Mouse (Mus musculus) embryonic facial prominence, embryonic 10.5 days (tissue): ENCODE results near the gene Fnbp1. TPM values are rescaled to one million over a fixed set of nuclear protein-coding genes. Genes with fewer than 3 reads are reported as not detected.

ENCODE experiments used
- DNase-seq: peaks from one replicate; pipeline ENCODE4 v3.0.0-alpha.2; 2017; ENCODE audit warnings: low spot score
- H3K27ac ChIP-seq: fragments of 300-500 bp; sonication (generic); replicated peaks from 2 replicates; pipeline ENCODE4 v1.5.1; 2016; ENCODE audit warnings: mild to moderate bottlenecking
- H3K27me3 ChIP-seq: fragments of 300-500 bp; sonication (generic); replicated peaks from 2 replicates; pipeline ENCODE4 v1.6.1; 2016; ENCODE audit warnings: low read depth, mild to moderate bottlenecking; ENCODE audit not compliant: poor library complexity, severe bottlenecking
- H3K36me3 ChIP-seq: fragments of 300-500 bp; sonication (generic); replicated peaks from 2 replicates; pipeline ENCODE4 v1.6.1; 2016; ENCODE audit warnings: mild to moderate bottlenecking, moderate library complexity
- H3K4me1 ChIP-seq: fragments of 300-500 bp; sonication (generic); 2 replicates; pipeline ENCODE4 v1.6.1; 2016
- H3K4me3 ChIP-seq: fragments of 300-500 bp; sonication (generic); 2 replicates; pipeline ENCODE4 v1.5.1; 2016; ENCODE audit warnings: mild to moderate bottlenecking, moderate library complexity
- H3K9me3 ChIP-seq: fragments of 300-500 bp; sonication (generic); 2 replicates; pipeline ENCODE4 v1.6.1; 2016; ENCODE audit warnings: mild to moderate bottlenecking
- WGBS: fragments of 180-500 bp; shearing (Covaris S2); methylation state at CpG from one replicate; pipeline ENCODE4 v1.1.7; 2016; 5-methylcytosine and 5-hydroxymethylcytosine counted together
- polyA plus RNA-seq: library from polyadenylated mRNA; unstranded; fragments of >200 nt; fragmentation: Nextera tagmentation; extraction: Ambion mirVana; gene quantifications from 2 replicates; pipeline ENCODE4 v1.2.1, GENCODE M21; 2016

Fnbp1 gene
- polyA plus RNA-seq, 1 experiment from 2014 or later, result 17.0 TPM

GRCm38 (mm10) chr2:31084169-31084850, 57.5 kb downstream of the Fnbp1 start:
- Histone ChIP-seq H3K4me1 (peaks cover 42% of the 10 kb centered on the region), H3K9me3 (peaks cover 7% of the 10 kb centered on the region; the same call in 1 of the 2 replicates), H3K4me3 (no peak overlapping the region), H3K36me3 (peaks cover 37% of the 10 kb centered on the region), H3K27ac (no peak overlapping the region), H3K27me3 (no peaks in the 10 kb centered on the region)
- DNase-seq, result no peak
- 94% methylated on average over 9 of the region's 9 CpGs for WGBS

- Histone ChIP-seq H3K9me3 (peaks cover 7% of the 10 kb centered on the region; the same call in 1 of the 2 replicates), H3K27me3 (no peaks in the 10 kb centered on the region), H3K27ac (no peak overlapping the region), H3K4me1 (peaks cover 33% of the 10 kb centered on the region), H3K36me3 (peaks cover 37% of the 10 kb centered on the region), H3K4me3 (no peak overlapping the region)
- WGBS, result 95% methylated on average over 8 of the region's 8 CpGs
- DNase-seq, result no peak
Measured at GRCm38 (mm10) chr2:31083372-31083771, 58.4 kb downstream of the Fnbp1 start.

- Histone ChIP-seq H3K9me3 (peaks cover 7% of the 10 kb centered on the region; the same call in 1 of the 2 replicates), H3K36me3 (peaks cover 41% of the 10 kb centered on the region), H3K27ac (no peak overlapping the region), H3K4me3 (no peak overlapping the region), H3K27me3 (no peaks in the 10 kb centered on the region), H3K4me1 (peaks cover 25% of the 10 kb centered on the region)
- DNase-seq, result no peak
- 88% methylated on average over 17 of the region's 17 CpGs for WGBS
Measured at GRCm38 (mm10) chr2:31082639-31083038, 59.2 kb downstream of the Fnbp1 start.

GRCm38 (mm10) chr2:31081349-31081748, 60.5 kb downstream of the Fnbp1 start:
- 66% methylated on average over 4 of the region's 4 CpGs for WGBS

GRCm38 (mm10) chr2:31079117-31079516, 62.7 kb downstream of the Fnbp1 start:
- H3K36me3 ChIP-seq, result peaks cover 42% of the 10 kb centered on the region
- no peak overlapping the region for H3K27ac ChIP-seq
- no peak overlapping the region for H3K4me3 ChIP-seq
- peaks cover 4% of the 10 kb centered on the region; the same call in 1 of the 2 replicates for H3K4me1 ChIP-seq
- DNase-seq, result no peak
- peaks cover 3% of the 10 kb centered on the region; the same call in 1 of the 2 replicates for H3K9me3 ChIP-seq
- WGBS, result 86% methylated on average over 6 of the region's 6 CpGs
- no peaks in the 10 kb centered on the region for H3K27me3 ChIP-seq

More at GRCm38 (mm10) chr2:31081349-31081748, 60.5 kb downstream of the Fnbp1 start:
- H3K36me3 ChIP-seq, result peaks cover 47% of the 10 kb centered on the region
- H3K27me3 ChIP-seq, result no peaks in the 10 kb centered on the region
- H3K9me3 ChIP-seq, result peaks cover 7% of the 10 kb centered on the region; the same call in 1 of the 2 replicates
- peaks cover 13% of the 10 kb centered on the region for H3K4me1 ChIP-seq
- H3K4me3 ChIP-seq, result no peak overlapping the region
- DNase-seq, result no peak
- H3K27ac ChIP-seq, result no peak overlapping the region

- 90% methylated on average over 5 of the region's 5 CpGs for WGBS
Measured at GRCm38 (mm10) chr2:31077574-31077973, 64.2 kb downstream of the Fnbp1 start.

GRCm38 (mm10) chr2:31076351-31077140, 65.3 kb downstream of the Fnbp1 start:
- no peak for DNase-seq
- no peaks in the 10 kb centered on the region for H3K27me3 ChIP-seq
- WGBS, result 95% methylated on average over 16 of the region's 16 CpGs

More at GRCm38 (mm10) chr2:31077574-31077973, 64.2 kb downstream of the Fnbp1 start:
- Histone ChIP-seq H3K27me3 (no peaks in the 10 kb centered on the region), H3K36me3 (peaks cover 44% of the 10 kb centered on the region), H3K4me3 (no peak overlapping the region), H3K27ac (no peak overlapping the region), H3K9me3 (peaks cover 4% of the 10 kb centered on the region; the same call in 1 of the 2 replicates), H3K4me1 (no peaks in the 10 kb centered on the region; the same call in 1 of the 2 replicates)
- DNase-seq, result no peak

GRCm38 (mm10) chr2:31075836-31076235, 66.0 kb downstream of the Fnbp1 start:
- DNase-seq, result no peak
- H3K4me1 ChIP-seq, result no peaks in the 10 kb centered on the region; the same call in 1 of the 2 replicates
- no peak overlapping the region for H3K27ac ChIP-seq
- WGBS, result 88% methylated on average over 7 of the region's 7 CpGs
- H3K27me3 ChIP-seq, result no peaks in the 10 kb centered on the region
- H3K36me3 ChIP-seq, result peaks cover 52% of the 10 kb centered on the region
- H3K9me3 ChIP-seq, result peaks cover 7% of the 10 kb centered on the region; the same call in 1 of the 2 replicates
- no peak overlapping the region for H3K4me3 ChIP-seq

More at GRCm38 (mm10) chr2:31076351-31077140, 65.3 kb downstream of the Fnbp1 start:
- no peaks in the 10 kb centered on the region; the same call in 1 of the 2 replicates for H3K4me1 ChIP-seq
- peaks cover 7% of the 10 kb centered on the region; the same call in 1 of the 2 replicates for H3K9me3 ChIP-seq
- H3K27ac ChIP-seq, result no peak overlapping the region
- H3K4me3 ChIP-seq, result no peak overlapping the region
- peaks cover 51% of the 10 kb centered on the region for H3K36me3 ChIP-seq

- H3K27ac ChIP-seq, result no peak overlapping the region
- no peak for DNase-seq
- WGBS, result 96% methylated on average over 2 of the region's 2 CpGs
- H3K4me3 ChIP-seq, result no peak overlapping the region
- no peaks in the 10 kb centered on the region for H3K27me3 ChIP-seq
- peaks cover 52% of the 10 kb centered on the region for H3K36me3 ChIP-seq
- peaks cover 7% of the 10 kb centered on the region; the same call in 1 of the 2 replicates for H3K9me3 ChIP-seq
- H3K4me1 ChIP-seq, result no peaks in the 10 kb centered on the region
Measured at GRCm38 (mm10) chr2:31075168-31075567, 66.6 kb downstream of the Fnbp1 start.

GRCm38 (mm10) chr2:31069506-31069905, 72.3 kb downstream of the Fnbp1 start:
- Histone ChIP-seq H3K4me3 (no peak overlapping the region), H3K27ac (peak overlapping the region; percentile 88), H3K9me3 (peaks cover 7% of the 10 kb centered on the region; the same call in 1 of the 2 replicates), H3K36me3 (peaks cover 37% of the 10 kb centered on the region), H3K4me1 (peaks cover 37% of the 10 kb centered on the region), H3K27me3 (no peaks in the 10 kb centered on the region)
- 86% methylated on average over 7 of the region's 7 CpGs for WGBS
- no peak for DNase-seq

GRCm38 (mm10) chr2:31069114-31069445, 72.7 kb downstream of the Fnbp1 start:
- no peaks in the 10 kb centered on the region for H3K27me3 ChIP-seq
- H3K9me3 ChIP-seq, result peaks cover 7% of the 10 kb centered on the region; the same call in 1 of the 2 replicates
- peaks cover 37% of the 10 kb centered on the region for H3K4me1 ChIP-seq
- H3K36me3 ChIP-seq, result peaks cover 40% of the 10 kb centered on the region
- H3K27ac ChIP-seq, result peak overlapping the region; percentile 88
- no peak for DNase-seq
- H3K4me3 ChIP-seq, result peak overlapping the region; percentile 28; the same call in 1 of the 2 replicates
- 74% methylated on average over 4 of the region's 4 CpGs for WGBS
